Comparison of ENCODE assay signal across 17 mouse cellular contexts in the genomic region with DNA sequence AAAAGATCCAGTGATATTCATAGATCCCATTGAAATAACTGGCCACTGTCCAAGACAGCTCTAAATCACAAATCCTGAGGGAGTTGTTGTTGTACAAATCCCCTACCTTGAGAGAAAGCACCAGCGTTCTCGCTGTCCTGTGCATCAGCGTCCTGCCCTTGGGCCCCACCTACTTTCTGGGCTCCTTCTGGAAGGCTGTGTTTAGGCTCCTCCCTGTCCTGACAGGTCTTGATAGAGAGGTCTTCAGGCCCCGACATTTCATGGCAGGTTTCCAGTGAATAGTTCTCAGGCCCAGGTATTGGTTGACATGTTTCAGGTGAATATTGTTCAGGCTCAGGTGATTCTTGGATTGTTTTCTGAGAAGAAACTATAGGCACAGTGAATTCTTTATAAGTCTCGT. TPM values are rescaled to one million over a fixed set of nuclear protein-coding genes. Genes with fewer than 3 reads are reported as not detected.
DNase-seq lines count a peak whose midpoint lies in the region; ATAC-seq and TF ChIP-seq lines count a peak whose summit lies in the region.
"Had no signal": no experiment of that assay in that cellular context is flagged by ENCODE, and none has a peak within 500 bp of the region (broad histone marks: within the 10 kb centered on the region; RNA-seq: fewer than 3 reads in every experiment).

No protein-coding gene starts in this region.

- H3K9me3 ChIP-seq in heart, embryonic 11.5 days (replicated peaks; ENCODE audit: control insufficient read depth, low read length), result no peaks in the 10 kb centered on the region
- no peaks in the 10 kb centered on the region for H3K9me3 ChIP-seq in embryonic facial prominence, embryonic 15.5 days (replicated peaks)
- H3K9me3 ChIP-seq in liver, postnatal 0 days (ENCODE audit: low read length), result no peaks in the 10 kb centered on the region
- no peaks in the 10 kb centered on the region for H3K9me3 ChIP-seq in forebrain, embryonic 16.5 days (ENCODE audit: control insufficient read depth, low read length)
- no peaks in the 10 kb centered on the region for H3K9me3 ChIP-seq in midbrain, embryonic 11.5 days (ENCODE audit: control insufficient read depth, low read length)
- H3K9me3 ChIP-seq in neural tube, embryonic 15.5 days (replicated peaks), result no peaks in the 10 kb centered on the region
- H3K9me3 ChIP-seq: limb, embryonic 15.5 days had no signal

- peak overlapping the region; percentile 52 for H3K4me2 ChIP-seq in heart, embryonic 11.5 days
- no peak overlapping the region for H3K4me2 ChIP-seq in embryonic facial prominence, embryonic 15.5 days (replicated peaks)
- H3K4me2 ChIP-seq in liver, postnatal 0 days (ENCODE audit: low read depth, low read length), result peak overlapping the region; percentile 67
- H3K4me2 ChIP-seq in forebrain, embryonic 16.5 days (ENCODE audit: low read length), result no peak overlapping the region
- H3K4me2 ChIP-seq in midbrain, embryonic 11.5 days, result no peak overlapping the region
- no peak overlapping the region for H3K4me2 ChIP-seq in neural tube, embryonic 15.5 days
- H3K4me2 ChIP-seq: limb, embryonic 15.5 days had no signal

- 30% methylated on average over 5 of the region's 5 CpGs for WGBS in heart, embryonic 11.5 days (ENCODE audit: insufficient replicate concordance)
- 30% methylated on average over 5 of the region's 5 CpGs for WGBS in embryonic facial prominence, embryonic 15.5 days
- 39% methylated on average over 5 of the region's 5 CpGs for WGBS in liver, postnatal 0 days (ENCODE audit: insufficient replicate concordance)
- WGBS in forebrain, embryonic 16.5 days, result 37% methylated on average over 5 of the region's 5 CpGs
- WGBS in midbrain, embryonic 11.5 days, result 39% methylated on average over 5 of the region's 5 CpGs
- 35% methylated on average over 5 of the region's 5 CpGs for WGBS in neural tube, embryonic 15.5 days

- TF ChIP-seq EP300 in liver, postnatal 0 days (IDR thresholded peaks at IDR 0.05; ENCODE audit: low read depth), result peak; percentile 35; the same call in 1 of the 2 replicates

- H3K27ac ChIP-seq in heart, embryonic 11.5 days (ENCODE audit: low read depth, low read length), result peak overlapping the region; percentile 22; the same call in 1 of the 2 replicates
- H3K27ac ChIP-seq in embryonic facial prominence, embryonic 15.5 days (replicated peaks), result peak overlapping the region; percentile 23; the same call in 1 of the 2 replicates
- H3K27ac ChIP-seq in liver, postnatal 0 days (ENCODE audit: low read depth), result peak overlapping the region; percentile 29; the same call in 1 of the 2 replicates
- no peak overlapping the region for H3K27ac ChIP-seq in forebrain, embryonic 16.5 days (ENCODE audit: low read length)
- H3K27ac ChIP-seq in midbrain, embryonic 11.5 days (ENCODE audit: low read depth, low read length), result no peak overlapping the region
- no peak overlapping the region for H3K27ac ChIP-seq in neural tube, embryonic 15.5 days (replicated peaks)
- H3K27ac ChIP-seq: limb, embryonic 15.5 days had no signal

- H3K27me3 ChIP-seq in heart, embryonic 11.5 days (ENCODE audit: control insufficient read depth, insufficient read depth, low read length), result no peaks in the 10 kb centered on the region
- no peaks in the 10 kb centered on the region for H3K27me3 ChIP-seq in embryonic facial prominence, embryonic 15.5 days
- H3K27me3 ChIP-seq in liver, postnatal 0 days (ENCODE audit: insufficient read depth, low read length), result no peaks in the 10 kb centered on the region
- no peaks in the 10 kb centered on the region for H3K27me3 ChIP-seq in forebrain, embryonic 16.5 days (replicated peaks; ENCODE audit: control insufficient read depth, insufficient read depth, low read length)
- no peaks in the 10 kb centered on the region for H3K27me3 ChIP-seq in midbrain, embryonic 11.5 days (ENCODE audit: control insufficient read depth, insufficient read depth, low read length)
- H3K27me3 ChIP-seq in neural tube, embryonic 15.5 days (replicated peaks), result 0 out of 2 replicates have a peak, but pooled peaks cover 8% of the 10 kb centered on the region

- TF ChIP-seq CTCF in liver, postnatal 0 days (IDR thresholded peaks at IDR 0.05; ENCODE audit: low read depth), result no peak

- H3K4me3 ChIP-seq in heart, embryonic 11.5 days (ENCODE audit: low read depth, low read length), result no peak overlapping the region; the same call in 1 of the 2 replicates
- no peak overlapping the region for H3K4me3 ChIP-seq in embryonic facial prominence, embryonic 15.5 days (replicated peaks)
- peak overlapping the region; percentile 17 for H3K4me3 ChIP-seq in liver, postnatal 0 days (ENCODE audit: low read depth, low read length)
- no peak overlapping the region for H3K4me3 ChIP-seq in forebrain, embryonic 16.5 days (replicated peaks; ENCODE audit: low read length)
- no peak overlapping the region for H3K4me3 ChIP-seq in midbrain, embryonic 11.5 days (ENCODE audit: low read depth, low read length)
- no peak overlapping the region for H3K4me3 ChIP-seq in neural tube, embryonic 15.5 days (replicated peaks)
- H3K4me3 ChIP-seq: limb, embryonic 15.5 days had no signal

- no peaks in the 10 kb centered on the region for H3K4me1 ChIP-seq in heart, embryonic 11.5 days (ENCODE audit: control insufficient read depth, insufficient read depth, low read length)
- no peaks in the 10 kb centered on the region for H3K4me1 ChIP-seq in embryonic facial prominence, embryonic 15.5 days
- peaks cover 10% of the 10 kb centered on the region; the same call in 1 of the 2 replicates for H3K4me1 ChIP-seq in liver, postnatal 0 days (ENCODE audit: insufficient read depth)
- no peaks in the 10 kb centered on the region for H3K4me1 ChIP-seq in forebrain, embryonic 16.5 days (replicated peaks; ENCODE audit: control insufficient read depth, insufficient read depth, low read length)
- H3K4me1 ChIP-seq in midbrain, embryonic 11.5 days (ENCODE audit: control insufficient read depth, insufficient read depth, low read length), result no peaks in the 10 kb centered on the region
- H3K4me1 ChIP-seq in neural tube, embryonic 15.5 days, result no peaks in the 10 kb centered on the region
- H3K4me1 ChIP-seq: limb, embryonic 15.5 days had no signal

- no peaks in the 10 kb centered on the region for H3K36me3 ChIP-seq in heart, embryonic 11.5 days (ENCODE audit: control insufficient read depth, insufficient read depth, low read length)
- no peaks in the 10 kb centered on the region for H3K36me3 ChIP-seq in embryonic facial prominence, embryonic 15.5 days
- peaks cover 60% of the 10 kb centered on the region for H3K36me3 ChIP-seq in liver, postnatal 0 days (replicated peaks; ENCODE audit: insufficient read depth, low read length)
- H3K36me3 ChIP-seq in forebrain, embryonic 16.5 days (ENCODE audit: control insufficient read depth, insufficient read depth), result no peaks in the 10 kb centered on the region
- no peaks in the 10 kb centered on the region for H3K36me3 ChIP-seq in midbrain, embryonic 11.5 days (ENCODE audit: control insufficient read depth, insufficient read depth, low read length)
- no peaks in the 10 kb centered on the region for H3K36me3 ChIP-seq in neural tube, embryonic 15.5 days
- H3K36me3 ChIP-seq: limb, embryonic 15.5 days had no signal

- no peak for DNase-seq in heart, adult 11 months
- DNase-seq in ES-CJ7 (ENCODE audit: low read depth, low spot score), result peak; percentile 22
- peak; percentile 68 for DNase-seq in liver, postnatal 0 days
- DNase-seq in midbrain, embryonic 11.5 days (ENCODE audit: low spot score, missing footprints), result no peak
- DNase-seq: cerebellum, postnatal 14 days; heart, postnatal 4 days; kidney, postnatal 25 days; midbrain, embryonic 14.5 days; right cerebral cortex, postnatal 4 days; thymus, adult 18-20 months had no signal

- ATAC-seq in heart, embryonic 11.5 days (replicated peaks; ENCODE audit: insufficient number of reproducible peaks, low FRiP score, low TSS enrichment), result no peak
- no peak for ATAC-seq in embryonic facial prominence, embryonic 15.5 days (ENCODE audit: insufficient number of reproducible peaks, low FRiP score, low TSS enrichment, low read depth)
- peak; percentile 76 for ATAC-seq in liver, postnatal 0 days
- no peak for ATAC-seq in forebrain, embryonic 16.5 days
- no peak for ATAC-seq in midbrain, embryonic 11.5 days (ENCODE audit: low FRiP score)
- ATAC-seq in neural tube, embryonic 15.5 days (ENCODE audit: low FRiP score), result no peak

- no peak overlapping the region for H3K9ac ChIP-seq in heart, embryonic 11.5 days (ENCODE audit: low read depth, low read length)
- no peak overlapping the region for H3K9ac ChIP-seq in embryonic facial prominence, embryonic 15.5 days
- peak overlapping the region; percentile 27 for H3K9ac ChIP-seq in liver, postnatal 0 days (replicated peaks)
- no peak overlapping the region for H3K9ac ChIP-seq in forebrain, embryonic 16.5 days (replicated peaks; ENCODE audit: low read depth, low read length)
- no peak overlapping the region for H3K9ac ChIP-seq in midbrain, embryonic 11.5 days (ENCODE audit: low read length)
- H3K9ac ChIP-seq in neural tube, embryonic 15.5 days (replicated peaks), result no peak overlapping the region
- H3K9ac ChIP-seq: limb, embryonic 15.5 days had no signal

RNA-seq across cellular contexts. Expression of a gene that starts 6.5 kb away (rescaled TPM):
- 8.4 and 11.5 TPM in 2 replicates for polyA plus RNA-seq in heart, embryonic 11.5 days (2014; fragmentation: Nextera tagmentation; extraction: Ambion mirVana)
- 9.2 and 10.8 TPM in 2 replicates for polyA plus RNA-seq in embryonic facial prominence, embryonic 15.5 days (2015; fragmentation: Nextera tagmentation; extraction: Ambion mirVana)
- polyA plus RNA-seq in liver, postnatal 0 days (2015; fragmentation: Nextera tagmentation; extraction: Ambion mirVana), result 4.2 and 6.1 TPM in 2 replicates
- polyA plus RNA-seq in forebrain, embryonic 16.5 days (2015; fragmentation: Nextera tagmentation; extraction: Ambion mirVana), result 12.7 and 13.4 TPM in 2 replicates
- polyA plus RNA-seq in midbrain, embryonic 11.5 days (2014; fragmentation: Nextera tagmentation; extraction: Ambion mirVana), result 11.9 and 13.8 TPM in 2 replicates
- 8.4 and 10.7 TPM in 2 replicates for polyA plus RNA-seq in neural tube, embryonic 15.5 days (2015; fragmentation: Nextera tagmentation; extraction: Ambion mirVana)

RNA-seq across cellular contexts. Expression of a gene that starts 17.6 kb away (rescaled TPM):
- 64.3 and 76.3 TPM in 2 replicates for polyA plus RNA-seq in heart, embryonic 11.5 days (2014; fragmentation: Nextera tagmentation; extraction: Ambion mirVana)
- 0.68 and 1.0 TPM in 2 replicates for polyA plus RNA-seq in embryonic facial prominence, embryonic 15.5 days (2015; fragmentation: Nextera tagmentation; extraction: Ambion mirVana)
- polyA plus RNA-seq in liver, postnatal 0 days (2015; fragmentation: Nextera tagmentation; extraction: Ambion mirVana), result 117 and 135 TPM in 2 replicates
- polyA plus RNA-seq in forebrain, embryonic 16.5 days (2015; fragmentation: Nextera tagmentation; extraction: Ambion mirVana), result 0.09 and 0.10 TPM in 2 replicates
- polyA plus RNA-seq in midbrain, embryonic 11.5 days (2014; fragmentation: Nextera tagmentation; extraction: Ambion mirVana), result 20.4 and 20.5 TPM in 2 replicates
- 0.24 and 1.2 TPM in 2 replicates for polyA plus RNA-seq in neural tube, embryonic 15.5 days (2015; fragmentation: Nextera tagmentation; extraction: Ambion mirVana)

RNA-seq across cellular contexts. Expression of a gene that starts 52.3 kb away (rescaled TPM):
- polyA plus RNA-seq in heart, embryonic 11.5 days (2014; fragmentation: Nextera tagmentation; extraction: Ambion mirVana), result 0.07 TPM in 2 replicates
- 1.9 and 2.1 TPM in 2 replicates for polyA plus RNA-seq in embryonic facial prominence, embryonic 15.5 days (2015; fragmentation: Nextera tagmentation; extraction: Ambion mirVana)
- polyA plus RNA-seq in liver, postnatal 0 days (2015; fragmentation: Nextera tagmentation; extraction: Ambion mirVana), result not detected in 2 replicates
- not detected in 2 replicates for polyA plus RNA-seq in forebrain, embryonic 16.5 days (2015; fragmentation: Nextera tagmentation; extraction: Ambion mirVana)
- polyA plus RNA-seq in midbrain, embryonic 11.5 days (2014; fragmentation: Nextera tagmentation; extraction: Ambion mirVana), result not detected in 2 replicates
- not detected in 2 replicates for polyA plus RNA-seq in neural tube, embryonic 15.5 days (2015; fragmentation: Nextera tagmentation; extraction: Ambion mirVana)
- polyA plus RNA-seq: gonadal fat pad, adult 2 months; intestine, embryonic 14.5 days; midbrain, embryonic 14.5 days had no signal

RNA-seq across cellular contexts. Expression of a gene that starts 55.0 kb away (rescaled TPM):
- 213 and 243 TPM in 2 replicates for polyA plus RNA-seq in heart, embryonic 11.5 days (2014; fragmentation: Nextera tagmentation; extraction: Ambion mirVana)
- 259 and 284 TPM in 2 replicates for polyA plus RNA-seq in embryonic facial prominence, embryonic 15.5 days (2015; fragmentation: Nextera tagmentation; extraction: Ambion mirVana)
- 184 and 188 TPM in 2 replicates for polyA plus RNA-seq in liver, postnatal 0 days (2015; fragmentation: Nextera tagmentation; extraction: Ambion mirVana)
- 105 and 114 TPM in 2 replicates for polyA plus RNA-seq in forebrain, embryonic 16.5 days (2015; fragmentation: Nextera tagmentation; extraction: Ambion mirVana)
- 285 and 311 TPM in 2 replicates for polyA plus RNA-seq in midbrain, embryonic 11.5 days (2014; fragmentation: Nextera tagmentation; extraction: Ambion mirVana)
- 70.3 and 129 TPM in 2 replicates for polyA plus RNA-seq in neural tube, embryonic 15.5 days (2015; fragmentation: Nextera tagmentation; extraction: Ambion mirVana)

Comparison
In these comparisons a context has a peak if more than half of its experiments do, and no peak if none do; other contexts are left out.
1. H3K27ac ChIP-seq: peak in heart, embryonic 11.5 days (single experiment), embryonic facial prominence, embryonic 15.5 days (single experiment) and liver, postnatal 0 days (single experiment); none in forebrain, embryonic 16.5 days (single experiment), midbrain, embryonic 11.5 days (single experiment) and neural tube, embryonic 15.5 days (single experiment).
2. H3K4me2 ChIP-seq: peak in heart, embryonic 11.5 days (single experiment) and liver, postnatal 0 days (single experiment); none in embryonic facial prominence, embryonic 15.5 days (single experiment), forebrain, embryonic 16.5 days (single experiment), midbrain, embryonic 11.5 days (single experiment) and neural tube, embryonic 15.5 days (single experiment).
3. DNase-seq: peak in ES-CJ7 (single experiment) and liver, postnatal 0 days (single experiment); none in heart, adult 11 months (single experiment) and midbrain, embryonic 11.5 days (single experiment).